Mouse (Mus musculus) G1E (cell line): ENCODE results near the gene Lgals12. TPM values are rescaled to one million over a fixed set of nuclear protein-coding genes. Genes with fewer than 3 reads are reported as not detected.

Experiments used
- ATAC-seq: 2 replicates; pipeline ENCODE4 v1.8.0; 2016; ENCODE audit warnings: mild to moderate bottlenecking; ENCODE audit not compliant: insufficient number of reproducible peaks, poor library complexity, low FRiP score, severe bottlenecking; ENCODE audit errors: extremely low read depth
- DNase-seq: peaks from one replicate; pipeline ENCODE4 v3.0.0; 2012; ENCODE audit warnings: low spot score
- H3K27me3 ChIP-seq: 2 replicates; pipeline ENCODE4 v1.6.1; 2012; ENCODE audit warnings: mild to moderate bottlenecking, low read length, inconsistent platforms; ENCODE audit not compliant: insufficient read depth
- H3K36me3 ChIP-seq: replicated peaks from 2 replicates; pipeline ENCODE3; 2012; ENCODE audit warnings: mild to moderate bottlenecking, inconsistent platforms
- H3K4me1 ChIP-seq: 2 replicates; pipeline ENCODE4 v1.6.1; 2012; ENCODE audit warnings: low read depth, low read length, inconsistent platforms, mixed read lengths; ENCODE audit not compliant: insufficient read depth
- H3K4me3 ChIP-seq: 2 replicates; pipeline ENCODE4 v1.5.1; 2012; ENCODE audit warnings: low read depth, mild to moderate bottlenecking, inconsistent platforms, low read length, moderate library complexity, mixed read lengths
- H3K9me3 ChIP-seq: replicated peaks from 2 replicates; pipeline ENCODE4 v1.6.1; 2012; ENCODE audit warnings: inconsistent platforms
- CTCF ChIP-seq: IDR thresholded peaks from 2 replicates; pipeline ENCODE4 v1.5.1; 2012; ENCODE audit warnings: low read depth, low read length, inconsistent platforms, mixed read lengths
- GATA1 ChIP-seq: IDR thresholded peaks from 2 replicates; pipeline ENCODE4 v1.6.1; 2012; ENCODE audit warnings: borderline replicate concordance, low read length, inconsistent platforms, mixed read lengths
- GATA2 ChIP-seq: IDR thresholded peaks from 2 replicates; pipeline ENCODE4 v1.6.1; 2012; ENCODE audit warnings: low read depth, low read length, inconsistent platforms, borderline replicate concordance
- POLR2AphosphoS5 ChIP-seq: IDR thresholded peaks from 2 replicates; pipeline ENCODE4 v1.6.1; 2012; ENCODE audit warnings: low read depth, low read length, inconsistent platforms; ENCODE audit not compliant: insufficient replicate concordance
- TAL1 ChIP-seq: conservative IDR thresholded peaks from 2 replicates; pipeline ENCODE4 v1.6.1; 2012; ENCODE audit warnings: low read depth, low read length, inconsistent platforms, mixed read lengths
- polyA plus RNA-seq: library from polyadenylated mRNA; stranded (reverse); fragments of >175 nt; gene quantifications from 2 replicates; pipeline ENCODE4 v1.2.3, GENCODE M21; 2012
- total RNA-seq, 2 experiments: library from RNA; stranded (forward) in 1 of 2; stranded (reverse) in 1 of 2; fragments of 200-1000 nt in 1 of 2; fragments of >200 nt in 1 of 2; fragmentation: Nextera tagmentation in 1 of 2; gene quantifications; 2 replicates each; pipeline ENCODE4 v1.2.3; 2014 to 2017

The Lgals12 gene
- total and polyA plus RNA-seq, 3 experiments, result not detected

DNA sequence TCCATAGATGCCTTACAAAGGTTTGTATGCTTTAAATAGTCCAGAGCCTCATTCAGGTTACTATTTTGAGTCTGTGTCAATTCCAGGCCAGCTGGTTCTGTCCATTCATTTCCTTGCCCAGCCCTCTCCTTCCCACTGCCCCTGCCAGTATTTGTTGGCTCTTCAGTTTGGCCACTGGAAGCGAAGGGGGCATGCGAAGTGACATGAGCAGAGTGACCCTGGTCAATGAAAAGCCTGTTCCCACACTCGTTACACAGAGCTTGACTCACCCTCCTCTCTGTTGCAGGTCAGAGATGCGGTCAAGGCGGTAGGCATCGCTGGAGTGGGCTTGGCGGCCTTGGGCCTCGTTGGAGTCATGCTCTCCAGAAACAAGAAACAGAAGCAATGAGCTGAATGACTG, 21.7 kb downstream of the Lgals12 start:
- no peak overlapping the region for H3K4me3 ChIP-seq
- peaks cover 4% of the 10 kb centered on the region; the same call in 1 of the 2 replicates for H3K9me3 ChIP-seq
- H3K36me3 ChIP-seq, result no peaks in the 10 kb centered on the region
- TF ChIP-seq TAL1 (no peak), CTCF (no peak), POLR2AphosphoS5 (no peak), GATA1 (no peak), GATA2 (no peak)
- DNase-seq (no peak), ATAC-seq (no peak)
- peaks cover 10% of the 10 kb centered on the region for H3K4me1 ChIP-seq
- H3K27me3 ChIP-seq, result peaks cover 8% of the 10 kb centered on the region

- Histone ChIP-seq H3K4me1 (peaks cover 11% of the 10 kb centered on the region), H3K36me3 (no peaks in the 10 kb centered on the region), H3K9me3 (peaks cover 4% of the 10 kb centered on the region; the same call in 1 of the 2 replicates), H3K4me3 (no peak overlapping the region), H3K27me3 (peaks cover 8% of the 10 kb centered on the region)
- ATAC-seq, result no peak
- TF ChIP-seq TAL1 (no peak), GATA2 (no peak), POLR2AphosphoS5 (no peak), GATA1 (no peak), CTCF (no peak)
- DNase-seq, result no peak
These were observed 23.4 kb downstream of the Lgals12 start for GRCm38 (mm10) chr19:7583599-7583998.

DNA sequence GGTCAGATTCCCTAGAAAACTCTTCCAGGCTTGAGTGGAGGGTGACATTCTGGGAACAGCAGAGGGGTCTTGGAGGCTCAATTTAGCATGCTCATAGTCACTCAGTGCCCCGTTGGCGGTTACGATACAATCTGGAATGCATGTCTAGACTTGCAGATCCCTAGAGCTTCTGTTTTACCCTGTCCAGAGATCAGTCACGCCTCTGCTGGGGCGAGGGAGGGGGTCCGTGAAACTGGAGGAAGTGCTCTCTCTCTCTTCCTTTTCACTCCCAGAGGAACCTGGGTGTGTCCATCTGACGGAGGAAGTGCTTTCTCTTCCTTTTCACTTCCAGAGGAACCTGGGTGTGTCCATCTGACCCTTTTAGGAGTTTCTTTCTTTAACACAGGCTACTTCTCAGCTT, 23.9 kb downstream of the Lgals12 start:
- Histone ChIP-seq H3K4me1 (peaks cover 11% of the 10 kb centered on the region), H3K36me3 (no peaks in the 10 kb centered on the region), H3K9me3 (peaks cover 2% of the 10 kb centered on the region; the same call in 1 of the 2 replicates), H3K27me3 (peaks cover 11% of the 10 kb centered on the region), H3K4me3 (no peak overlapping the region)
- no peak for DNase-seq
- TF ChIP-seq GATA2 (no peak), TAL1 (no peak), CTCF (no peak)
- ATAC-seq, result no peak

DNA sequence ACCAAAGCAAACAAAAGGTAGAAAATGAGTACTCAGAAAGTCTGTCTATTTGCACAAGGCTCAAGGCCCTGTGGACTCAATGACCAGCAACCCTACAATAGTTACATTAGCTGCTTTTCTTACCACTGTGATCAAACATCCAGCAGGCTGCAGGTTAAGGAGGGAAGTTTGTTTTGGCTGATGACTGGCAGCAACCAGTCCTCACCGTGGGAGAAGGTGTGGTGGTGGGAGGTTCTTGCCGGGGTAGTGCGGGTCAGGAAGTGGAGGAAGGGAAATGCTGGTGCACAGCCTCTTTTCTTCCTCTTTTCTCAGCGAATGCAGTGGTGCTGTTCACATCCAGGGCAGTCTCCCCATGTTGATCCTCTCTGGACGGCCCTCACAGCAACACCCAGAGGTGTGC, 26.0 kb downstream of the Lgals12 start:
- TF ChIP-seq GATA1 (no peak), GATA2 (no peak), CTCF (no peak), TAL1 (no peak), POLR2AphosphoS5 (no peak)
- Histone ChIP-seq H3K9me3 (no peaks in the 10 kb centered on the region), H3K36me3 (no peaks in the 10 kb centered on the region), H3K4me3 (no peak overlapping the region), H3K4me1 (peaks cover 11% of the 10 kb centered on the region), H3K27me3 (peaks cover 11% of the 10 kb centered on the region)
- DNase-seq (no peak), ATAC-seq (no peak)

DNA sequence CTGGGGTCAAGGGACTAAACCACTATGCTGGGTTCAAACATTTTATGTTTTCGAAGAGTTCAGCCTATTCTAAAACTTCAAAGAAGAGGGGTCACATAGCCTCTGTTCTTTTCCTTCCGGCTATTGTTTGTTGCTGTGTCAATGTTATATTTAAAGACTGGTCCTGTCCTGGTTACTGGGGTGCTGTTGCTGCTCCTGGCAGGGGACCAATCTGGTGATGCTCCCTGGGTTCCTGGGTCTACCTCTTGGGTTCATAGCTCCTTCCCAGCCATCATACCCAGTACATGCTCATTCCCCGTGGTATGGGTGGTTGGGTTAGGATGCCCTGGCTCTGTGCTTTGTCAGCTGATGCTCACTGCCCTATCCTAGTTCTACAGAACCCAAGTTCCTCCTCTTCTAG, 29.3 kb downstream of the Lgals12 start:
- Histone ChIP-seq H3K4me3 (no peak overlapping the region), H3K36me3 (no peaks in the 10 kb centered on the region)
- no peak for ATAC-seq

GRCm38 (mm10) chr19:7576180-7576579, 30.8 kb downstream of the Lgals12 start:
- no peak for TF ChIP-seq GATA1
- no peak for TF ChIP-seq TAL1
- TF ChIP-seq CTCF, result no peak
- TF ChIP-seq POLR2AphosphoS5, result no peak
- TF ChIP-seq GATA2, result no peak
- no peak for ATAC-seq
- Histone ChIP-seq H3K36me3 (no peaks in the 10 kb centered on the region), H3K27me3 (peaks cover 6% of the 10 kb centered on the region), H3K4me3 (no peak overlapping the region), H3K9me3 (no peaks in the 10 kb centered on the region), H3K4me1 (peaks cover 7% of the 10 kb centered on the region; the same call in 1 of the 2 replicates)
- DNase-seq, result no peak

More for the DNA sequence above, 29.3 kb downstream of the Lgals12 start:
- Histone ChIP-seq H3K4me1 (peaks cover 8% of the 10 kb centered on the region), H3K27me3 (peaks cover 8% of the 10 kb centered on the region), H3K9me3 (no peaks in the 10 kb centered on the region)
- TF ChIP-seq CTCF (no peak), GATA1 (no peak), GATA2 (no peak), POLR2AphosphoS5 (no peak), TAL1 (no peak)
- DNase-seq, result no peak

DNA sequence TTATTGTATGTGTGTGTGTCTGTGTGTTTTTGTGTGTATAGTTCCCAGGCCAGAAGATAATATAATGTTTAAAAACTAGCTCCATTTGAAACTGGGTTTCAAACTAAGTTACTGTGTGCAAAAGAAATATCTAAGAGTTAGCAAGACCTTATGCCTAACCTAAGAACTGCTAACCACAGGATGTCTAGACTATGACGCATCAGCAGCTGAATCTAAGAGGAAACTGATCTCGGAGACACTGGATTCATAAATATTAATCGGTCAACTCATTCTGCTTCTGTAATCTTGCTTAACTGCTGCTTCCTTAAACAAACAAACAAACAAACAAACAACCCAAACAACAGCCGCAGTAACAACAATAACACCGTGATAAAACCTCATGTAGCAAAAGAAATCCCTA, 37.3 kb downstream of the Lgals12 start:
- H3K9me3 ChIP-seq, result no peaks in the 10 kb centered on the region
- H3K27me3 ChIP-seq, result peaks cover 3% of the 10 kb centered on the region; the same call in 1 of the 2 replicates
- no peak for DNase-seq

More for the DNA sequence above, 37.3 kb downstream of the Lgals12 start:
- Histone ChIP-seq H3K4me1 (no peaks in the 10 kb centered on the region), H3K4me3 (no peak overlapping the region), H3K36me3 (no peaks in the 10 kb centered on the region)
- TF ChIP-seq POLR2AphosphoS5 (no peak), GATA2 (no peak), GATA1 (no peak)
- no peak for ATAC-seq
